ENCODE assay signal across 19 mouse cellular contexts in the genomic region with DNA sequence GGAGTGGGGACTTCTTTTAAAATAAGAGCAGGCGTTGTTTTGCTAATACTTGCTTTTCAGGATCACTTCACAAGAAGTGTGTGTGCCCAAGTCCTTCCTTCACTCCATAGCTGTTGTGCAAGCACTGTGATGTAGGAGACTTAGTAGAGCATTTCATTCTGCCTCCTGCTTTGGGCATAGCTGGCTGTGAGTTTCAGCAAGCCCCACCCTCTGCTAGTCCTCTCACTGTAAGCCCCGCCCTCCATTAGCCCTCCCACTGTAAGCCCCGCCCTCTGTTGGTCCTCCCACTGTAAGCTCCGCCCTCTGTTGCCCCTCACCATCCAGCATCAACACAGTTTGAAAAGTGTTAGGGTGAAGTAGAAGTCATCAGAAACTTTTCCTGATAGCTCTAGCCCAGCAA.
A peak's percentile ranks its signal among the peaks of the same experiment; 100 is the strongest.
DNase-seq lines count a peak whose midpoint lies in the region; ATAC-seq and TF ChIP-seq lines count a peak whose summit lies in the region.
"Had no signal": no experiment of that assay in that cellular context is flagged by ENCODE, and none has a peak within 500 bp of the region (broad histone marks: within the 10 kb centered on the region; RNA-seq: fewer than 3 reads in every experiment).

No protein-coding gene starts in this region.

- no peaks in the 10 kb centered on the region for H3K27me3 ChIP-seq in heart, embryonic 16.5 days (ENCODE audit: control insufficient read depth, insufficient read depth, low read length)
- H3K27me3 ChIP-seq in hindbrain, postnatal 0 days (ENCODE audit: insufficient read depth, low read length): no peaks in the 10 kb centered on the region
- H3K27me3 ChIP-seq: forebrain, embryonic 15.5 days had no signal

- H3K4me2 ChIP-seq in heart, embryonic 16.5 days (ENCODE audit: low read depth, low read length): peak overlapping the region; percentile 72
- H3K4me2 ChIP-seq in hindbrain, postnatal 0 days (ENCODE audit: low read depth, low read length): no peak overlapping the region
- H3K4me2 ChIP-seq: forebrain, embryonic 15.5 days; limb, embryonic 15.5 days; liver, embryonic 15.5 days had no signal

- peak; percentile 3 for DNase-seq in CD4-positive, CD25-positive, alpha-beta regulatory T cell, adult 2 months (ENCODE audit: low read depth, low spot score)
- peak; percentile 28 for DNase-seq in thymus, postnatal 14 days
- DNase-seq in thymus, adult 18-20 months: no peak
- DNase-seq in frontal cortex, postnatal 25 days (ENCODE audit: low spot score in 2 of 2): no peak
- no peak for DNase-seq in hindbrain, postnatal 0 days (ENCODE audit: low spot score)
- DNase-seq: adrenal gland, adult 2 months; cerebellum, adult 9-11 months; gastrocnemius, postnatal 25 days; kidney, adult 18-20 months; layer of hippocampus, postnatal 36 days; right cerebral cortex, postnatal 25 days had no signal

- H3K9ac ChIP-seq in heart, embryonic 16.5 days (ENCODE audit: low read length): peak overlapping the region; percentile 85
- no peak overlapping the region for H3K9ac ChIP-seq in hindbrain, postnatal 0 days (replicated peaks; ENCODE audit: low read length)
- H3K9ac ChIP-seq: forebrain, embryonic 15.5 days; limb, embryonic 15.5 days; liver, embryonic 15.5 days had no signal

- ATAC-seq in CD4-positive, CD25-positive, alpha-beta regulatory T cell, adult 4 months: no peak
- no peak for ATAC-seq in heart, embryonic 16.5 days (replicated peaks; ENCODE audit: extremely low read depth, insufficient read depth, low FRiP score)
- no peak for ATAC-seq in hindbrain, postnatal 0 days
- no peak for ATAC-seq in granulocyte monocyte progenitor cell, adult 5-6 weeks (replicated peaks; ENCODE audit: poor library complexity, severe bottlenecking)
- ATAC-seq: forebrain, embryonic 15.5 days; midbrain, embryonic 16.5 days had no signal

- H3K27ac ChIP-seq in heart, embryonic 16.5 days (ENCODE audit: low read length): peak overlapping the region; percentile 97
- H3K27ac ChIP-seq in hindbrain, postnatal 0 days: no peak overlapping the region
- H3K27ac ChIP-seq: forebrain, embryonic 15.5 days; kidney, postnatal 0 days; limb, embryonic 15.5 days; liver, embryonic 15.5 days had no signal

- H3K4me1 ChIP-seq in heart, embryonic 16.5 days (ENCODE audit: control insufficient read depth, insufficient read depth, low read length): peaks cover 20% of the 10 kb centered on the region
- H3K4me1 ChIP-seq in hindbrain, postnatal 0 days (ENCODE audit: insufficient read depth, low read length): no peaks in the 10 kb centered on the region
- H3K4me1 ChIP-seq: liver, embryonic 15.5 days had no signal

- H3K4me3 ChIP-seq in heart, embryonic 16.5 days (ENCODE audit: low read length): peak overlapping the region; percentile 73; the same call in 1 of the 2 replicates
- H3K4me3 ChIP-seq in hindbrain, postnatal 0 days (ENCODE audit: low read length): no peak overlapping the region
- H3K4me3 ChIP-seq: forebrain, embryonic 15.5 days; limb, embryonic 15.5 days; liver, embryonic 15.5 days had no signal

- no peak for TF ChIP-seq CTCF in hindbrain, postnatal 0 days (IDR thresholded peaks at IDR 0.05; ENCODE audit: low read depth)

- no peaks in the 10 kb centered on the region for H3K36me3 ChIP-seq in heart, embryonic 16.5 days (ENCODE audit: control insufficient read depth, insufficient read depth)
- no peaks in the 10 kb centered on the region for H3K36me3 ChIP-seq in hindbrain, postnatal 0 days (ENCODE audit: insufficient read depth, low read length)
- H3K36me3 ChIP-seq: forebrain, embryonic 15.5 days; limb, embryonic 15.5 days; liver, embryonic 15.5 days had no signal

- 49% methylated on average over 4 of the region's 4 CpGs for WGBS in heart, embryonic 16.5 days
- WGBS in hindbrain, postnatal 0 days: 70% methylated on average over 4 of the region's 4 CpGs

- no peaks in the 10 kb centered on the region for H3K9me3 ChIP-seq in heart, embryonic 16.5 days (replicated peaks; ENCODE audit: control insufficient read depth, low read length)
- no peaks in the 10 kb centered on the region for H3K9me3 ChIP-seq in hindbrain, postnatal 0 days (ENCODE audit: low read length)
- H3K9me3 ChIP-seq: forebrain, embryonic 15.5 days; limb, embryonic 15.5 days; liver, embryonic 15.5 days had no signal

Comparison
In these comparisons a context has a peak if more than half of its experiments do, and no peak if none do; other contexts are left out.
1. DNase-seq: peak in CD4-positive, CD25-positive, alpha-beta regulatory T cell, adult 2 months (single experiment) and thymus, postnatal 14 days (single experiment); none in thymus, adult 18-20 months (0 of 2), frontal cortex, postnatal 25 days (0 of 2) and hindbrain, postnatal 0 days (single experiment).